Mouse (Mus musculus): Measurements from ENCODE around the gene Babam2. TPM values are rescaled to one million over a fixed set of nuclear protein-coding genes. Genes with fewer than 3 reads are reported as not detected.

The Babam2 gene
- total RNA-seq, 1 experiment = 33.9 TPM

- H3K4me3 ChIP-seq (ENCODE audit: insufficient read depth in 1 of 2, low read depth in 1 of 2, low read length in 2 of 2, poor library complexity in 1 of 2, severe bottlenecking in 1 of 2) = no peak overlapping the region
- in situ Hi-C loops (cut with MboI; ENCODE audit: low sequenced_read_pairs in 2 of 2, unreplicated experiment in 2 of 2) = no loop called here
- no peaks in the 10 kb centered on the region for H3K36me3 ChIP-seq (ENCODE audit: control insufficient read depth, insufficient read depth, low read length, poor library complexity, severe bottlenecking)
- H3K9ac ChIP-seq (ENCODE audit: insufficient read depth, low read depth, low read length, poor library complexity, severe bottlenecking) = no peak overlapping the region
- DNase-seq (ENCODE audit: low read depth, low spot score) = no peak
- H3K27ac ChIP-seq (ENCODE audit: insufficient read depth, low read depth, low read length, poor library complexity, severe bottlenecking) = no peak overlapping the region
- peaks cover 2 to 4% of the 10 kb centered on the region in 2 experiments; a peak in 2 of 4 replicates for H3K4me1 ChIP-seq (ENCODE audit: control insufficient read depth in 2 of 2, insufficient read depth in 2 of 2, low read length in 2 of 2, poor library complexity in 1 of 2)
- TF ChIP-seq CHD2 (IDR thresholded peaks at IDR 0.05; ENCODE audit: low read depth, low read length) = no peak
- TF ChIP-seq ZNF384 (IDR thresholded peaks at IDR 0.05; ENCODE audit: low read depth, low read length) = no peak
- no peak for TF ChIP-seq ZC3H11A (IDR thresholded peaks at IDR 0.05; ENCODE audit: borderline replicate concordance, low read depth, low read length)
- TF ChIP-seq HCFC1 (IDR thresholded peaks at IDR 0.05; ENCODE audit: borderline replicate concordance, insufficient read depth, low read length) = no peak
- no peak for TF ChIP-seq MAFK (IDR thresholded peaks at IDR 0.05; ENCODE audit: insufficient read depth, low read depth, low read length)
- H3K9me3 ChIP-seq (ENCODE audit: control insufficient read depth, insufficient read depth, low read depth, low read length) = no peaks in the 10 kb centered on the region
These were observed 424.9 kb downstream of the Babam2 start for GRCm38 (mm10) chr5:32122363-32122762.

GRCm38 (mm10) chr5:32124957-32125356 is 427.5 kb downstream of the Babam2 start:
- H3K4me1 ChIP-seq (ENCODE audit: control insufficient read depth in 2 of 2, insufficient read depth in 2 of 2, low read length in 2 of 2, poor library complexity in 1 of 2) = peaks cover 2 to 4% of the 10 kb centered on the region in 2 experiments; a peak in 2 of 4 replicates
- TF ChIP-seq ZC3H11A (IDR thresholded peaks at IDR 0.05; ENCODE audit: borderline replicate concordance, low read depth, low read length) (no peak), ZNF384 (IDR thresholded peaks at IDR 0.05; ENCODE audit: low read depth, low read length) (no peak), MAFK (IDR thresholded peaks at IDR 0.05; ENCODE audit: insufficient read depth, low read depth, low read length) (no peak), CHD2 (IDR thresholded peaks at IDR 0.05; ENCODE audit: low read depth, low read length) (no peak), HCFC1 (IDR thresholded peaks at IDR 0.05; ENCODE audit: borderline replicate concordance, insufficient read depth, low read length) (no peak)
- H3K9ac ChIP-seq (ENCODE audit: insufficient read depth, low read depth, low read length, poor library complexity, severe bottlenecking) = no peak overlapping the region
- no peak overlapping the region for H3K4me3 ChIP-seq (ENCODE audit: insufficient read depth in 1 of 2, low read depth in 1 of 2, low read length in 2 of 2, poor library complexity in 1 of 2, severe bottlenecking in 1 of 2)
- no peaks in the 10 kb centered on the region for H3K36me3 ChIP-seq (ENCODE audit: control insufficient read depth, insufficient read depth, low read length, poor library complexity, severe bottlenecking)
- no peak for DNase-seq (ENCODE audit: low read depth, low spot score)
- H3K9me3 ChIP-seq (ENCODE audit: control insufficient read depth, insufficient read depth, low read depth, low read length) = no peaks in the 10 kb centered on the region
- no peak overlapping the region for H3K27ac ChIP-seq (ENCODE audit: insufficient read depth, low read depth, low read length, poor library complexity, severe bottlenecking)
- in situ Hi-C loops (cut with MboI; ENCODE audit: low sequenced_read_pairs in 2 of 2, unreplicated experiment in 2 of 2) = no loop called here

- no peak for TF ChIP-seq MAFK (IDR thresholded peaks at IDR 0.05; ENCODE audit: insufficient read depth, low read depth, low read length)
- TF ChIP-seq CHD2 (IDR thresholded peaks at IDR 0.05; ENCODE audit: low read depth, low read length) = no peak
- TF ChIP-seq ZC3H11A (IDR thresholded peaks at IDR 0.05; ENCODE audit: borderline replicate concordance, low read depth, low read length) = no peak
- TF ChIP-seq HCFC1 (IDR thresholded peaks at IDR 0.05; ENCODE audit: borderline replicate concordance, insufficient read depth, low read length) = no peak
- no peak for TF ChIP-seq ZNF384 (IDR thresholded peaks at IDR 0.05; ENCODE audit: low read depth, low read length)
These were observed 429.7 kb downstream of the Babam2 start for GRCm38 (mm10) chr5:32127226-32127625.

GRCm38 (mm10) chr5:32127927-32128326 is 430.4 kb downstream of the Babam2 start:
- no peak overlapping the region for H3K4me3 ChIP-seq (ENCODE audit: insufficient read depth in 1 of 2, low read depth in 1 of 2, low read length in 2 of 2, poor library complexity in 1 of 2, severe bottlenecking in 1 of 2)
- no peak overlapping the region for H3K9ac ChIP-seq (ENCODE audit: insufficient read depth, low read depth, low read length, poor library complexity, severe bottlenecking)
- in situ Hi-C loops (cut with MboI; ENCODE audit: low sequenced_read_pairs in 2 of 2, unreplicated experiment in 2 of 2) = no loop called here
- TF ChIP-seq CHD2 (IDR thresholded peaks at IDR 0.05; ENCODE audit: low read depth, low read length) = no peak
- TF ChIP-seq ZNF384 (IDR thresholded peaks at IDR 0.05; ENCODE audit: low read depth, low read length) = no peak
- TF ChIP-seq ZC3H11A (IDR thresholded peaks at IDR 0.05; ENCODE audit: borderline replicate concordance, low read depth, low read length) = no peak
- TF ChIP-seq MAFK (IDR thresholded peaks at IDR 0.05; ENCODE audit: insufficient read depth, low read depth, low read length) = no peak
- TF ChIP-seq HCFC1 (IDR thresholded peaks at IDR 0.05; ENCODE audit: borderline replicate concordance, insufficient read depth, low read length) = no peak
- no peaks in the 10 kb centered on the region for H3K36me3 ChIP-seq (ENCODE audit: control insufficient read depth, insufficient read depth, low read length, poor library complexity, severe bottlenecking)
- H3K27ac ChIP-seq (ENCODE audit: insufficient read depth, low read depth, low read length, poor library complexity, severe bottlenecking) = no peak overlapping the region
- no peak for DNase-seq (ENCODE audit: low read depth, low spot score)
- H3K4me1 ChIP-seq (ENCODE audit: control insufficient read depth in 2 of 2, insufficient read depth in 2 of 2, low read length in 2 of 2, poor library complexity in 1 of 2) = no peaks in the 10 kb centered on the region
- H3K9me3 ChIP-seq (ENCODE audit: control insufficient read depth, insufficient read depth, low read depth, low read length) = no peaks in the 10 kb centered on the region

More at GRCm38 (mm10) chr5:32127226-32127625, 429.7 kb downstream of the Babam2 start:
- H3K4me3 ChIP-seq (ENCODE audit: insufficient read depth in 1 of 2, low read depth in 1 of 2, low read length in 2 of 2, poor library complexity in 1 of 2, severe bottlenecking in 1 of 2) = no peak overlapping the region
- no peaks in the 10 kb centered on the region for H3K4me1 ChIP-seq (ENCODE audit: control insufficient read depth in 2 of 2, insufficient read depth in 2 of 2, low read length in 2 of 2, poor library complexity in 1 of 2)
- H3K27ac ChIP-seq (ENCODE audit: insufficient read depth, low read depth, low read length, poor library complexity, severe bottlenecking) = no peak overlapping the region
- in situ Hi-C loops (cut with MboI; ENCODE audit: low sequenced_read_pairs in 2 of 2, unreplicated experiment in 2 of 2) = no loop called here
- no peak for DNase-seq (ENCODE audit: low read depth, low spot score)
- no peaks in the 10 kb centered on the region for H3K9me3 ChIP-seq (ENCODE audit: control insufficient read depth, insufficient read depth, low read depth, low read length)
- H3K36me3 ChIP-seq (ENCODE audit: control insufficient read depth, insufficient read depth, low read length, poor library complexity, severe bottlenecking) = no peaks in the 10 kb centered on the region
- no peak overlapping the region for H3K9ac ChIP-seq (ENCODE audit: insufficient read depth, low read depth, low read length, poor library complexity, severe bottlenecking)

Data from ES-E14 (cell line).